Mouse (Mus musculus): ENCODE results near the gene Maml2. TPM values are rescaled to one million over a fixed set of nuclear protein-coding genes. Genes with fewer than 3 reads are reported as not detected.

The Maml2 gene
- polyA plus RNA-seq, 1 experiment, result 1.3 TPM

DNA sequence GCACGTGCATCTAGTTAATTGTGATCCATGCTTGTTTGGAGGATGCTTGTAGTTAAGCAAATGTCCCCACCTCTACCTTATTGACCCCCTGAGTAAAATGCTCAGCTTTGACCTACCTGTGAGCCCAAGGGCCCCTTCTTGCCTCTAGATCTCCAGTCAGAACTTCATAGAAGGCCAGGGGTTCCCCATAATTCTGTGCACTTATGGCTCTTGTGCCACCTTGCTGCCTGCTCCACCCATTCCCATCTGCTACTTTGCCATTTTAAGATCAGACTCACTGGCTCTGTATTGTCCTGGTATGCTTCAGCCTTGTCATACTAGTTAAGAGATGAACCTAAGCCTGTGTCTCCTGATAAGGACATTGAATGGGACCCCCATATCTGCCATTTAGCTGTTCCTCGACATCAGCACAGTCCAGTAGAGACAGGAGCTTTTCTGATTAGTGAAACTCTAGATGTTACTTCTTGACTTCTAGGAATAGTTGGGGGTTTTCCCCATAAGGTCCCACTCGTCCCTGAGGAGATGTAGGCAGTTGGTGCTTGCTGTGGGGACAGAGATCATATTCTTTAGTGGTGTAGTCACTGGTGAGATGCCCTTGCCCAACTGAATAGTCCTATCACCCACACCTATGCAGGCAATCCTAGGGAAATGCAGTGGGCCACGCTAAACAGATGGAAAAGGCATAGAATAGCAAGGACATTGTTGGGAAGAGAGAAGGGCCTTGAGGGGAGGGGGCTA is 301.0 kb downstream of the Maml2 start:
- no peak overlapping the region for H3ac ChIP-seq (ENCODE audit: control insufficient read depth, insufficient read length)
- TF ChIP-seq REST (IDR thresholded peaks at IDR 0.05; ENCODE audit: insufficient read depth, insufficient read length), result no peak
- TF ChIP-seq CEBPB (IDR thresholded peaks at IDR 0.05; ENCODE audit: insufficient read depth, poor library complexity, severe bottlenecking), result no peak
- TF ChIP-seq USF1 (IDR thresholded peaks at IDR 0.05; ENCODE audit: low read depth), result no peak
- no peak for TF ChIP-seq MAX (IDR thresholded peaks at IDR 0.05; ENCODE audit: low read depth)
- no peak for TF ChIP-seq MYOG (IDR thresholded peaks at IDR 0.05; ENCODE audit: control insufficient read depth in 1 of 3, insufficient read depth in 1 of 3, insufficient read length in 2 of 3, low read depth in 2 of 3)
- no peak for TF ChIP-seq SRF (IDR thresholded peaks at IDR 0.05; ENCODE audit: control insufficient read depth, insufficient read length, low read depth)
- no peak for TF ChIP-seq POLR2AphosphoS2 (IDR thresholded peaks at IDR 0.05; ENCODE audit: insufficient read length, low read depth)
- TF ChIP-seq TCF12 (IDR thresholded peaks at IDR 0.05; ENCODE audit: insufficient read depth, poor library complexity, severe bottlenecking), result no peak
- no peak for TF ChIP-seq MYOD1 (IDR thresholded peaks at IDR 0.05; ENCODE audit: control insufficient read depth in 1 of 3, insufficient read length in 2 of 3, low read depth in 2 of 3)
- TF ChIP-seq TCF3 (IDR thresholded peaks at IDR 0.05; ENCODE audit: insufficient read length, low read depth), result no peak
- no peaks in the 10 kb centered on the region for H3K79me2 ChIP-seq (ENCODE audit: control insufficient read depth, insufficient read depth)
- H3K4me2 ChIP-seq (ENCODE audit: low read depth), result no peak overlapping the region
- no peaks in the 10 kb centered on the region for H3K36me3 ChIP-seq (ENCODE audit: control insufficient read depth, insufficient read depth)
- no peak overlapping the region for H3K4me3 ChIP-seq
- H3K27me3 ChIP-seq (ENCODE audit: control insufficient read depth, insufficient read depth, insufficient read length), result no peaks in the 10 kb centered on the region

DNA sequence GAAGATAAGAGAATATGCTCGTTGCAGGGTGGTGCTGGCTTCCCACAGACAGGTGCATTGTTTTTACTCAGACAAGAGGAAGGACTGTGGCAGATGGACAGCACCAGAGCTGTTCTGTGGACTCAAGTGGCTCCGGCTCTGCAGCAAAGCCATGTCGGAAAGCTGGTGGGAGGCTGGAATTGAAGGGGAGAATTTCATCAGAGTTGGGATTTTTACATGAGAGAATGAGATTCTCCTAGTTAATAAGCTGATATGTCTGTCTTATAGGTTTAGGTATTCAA is 301.5 kb downstream of the Maml2 start:
- Histone ChIP-seq H3ac (ENCODE audit: control insufficient read depth, insufficient read length) (no peak overlapping the region), H3K36me3 (ENCODE audit: control insufficient read depth, insufficient read depth) (no peaks in the 10 kb centered on the region), H3K27me3 (ENCODE audit: control insufficient read depth, insufficient read depth, insufficient read length) (no peaks in the 10 kb centered on the region), H3K79me2 (ENCODE audit: control insufficient read depth, insufficient read depth) (no peaks in the 10 kb centered on the region), H3K4me3 (no peak overlapping the region), H3K4me2 (ENCODE audit: low read depth) (no peak overlapping the region)
- peak in 1 of 3 experiments; percentile 8 for TF ChIP-seq MYOD1 (IDR thresholded peaks at IDR 0.05; ENCODE audit: control insufficient read depth in 1 of 3, insufficient read length in 2 of 3, low read depth in 2 of 3)
- TF ChIP-seq TCF12 (IDR thresholded peaks at IDR 0.05; ENCODE audit: insufficient read depth, poor library complexity, severe bottlenecking), result no peak

DNA sequence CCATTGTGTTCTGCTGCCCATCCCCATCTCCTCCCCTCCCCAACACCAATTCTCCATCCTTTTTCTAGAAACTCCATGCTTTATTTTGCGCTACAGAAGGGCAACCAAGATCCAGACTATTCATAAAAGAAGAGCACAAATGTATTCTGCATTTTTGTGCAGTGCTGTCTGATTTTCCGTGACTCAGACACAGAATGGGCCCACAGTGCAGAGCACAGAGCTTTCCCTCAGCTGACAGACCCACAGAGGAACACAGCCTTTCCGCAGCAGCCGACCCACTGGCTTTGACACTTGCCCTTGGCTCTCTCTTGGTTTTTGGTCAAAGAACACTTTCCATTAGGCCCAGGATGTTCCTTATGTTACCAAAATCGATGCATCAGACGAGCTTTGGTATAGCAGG is 302.0 kb downstream of the Maml2 start:
- Histone ChIP-seq H3K4me2 (ENCODE audit: low read depth) (no peak overlapping the region), H3K4me3 (no peak overlapping the region), H3ac (ENCODE audit: control insufficient read depth, insufficient read length) (no peak overlapping the region), H3K27me3 (ENCODE audit: control insufficient read depth, insufficient read depth, insufficient read length) (no peaks in the 10 kb centered on the region), H3K36me3 (ENCODE audit: control insufficient read depth, insufficient read depth) (no peaks in the 10 kb centered on the region), H3K79me2 (ENCODE audit: control insufficient read depth, insufficient read depth) (no peaks in the 10 kb centered on the region)
- no peak for TF ChIP-seq POLR2AphosphoS2 (IDR thresholded peaks at IDR 0.05; ENCODE audit: insufficient read length, low read depth)
- no peak for TF ChIP-seq MYOD1 (IDR thresholded peaks at IDR 0.05; ENCODE audit: control insufficient read depth in 1 of 3, insufficient read length in 2 of 3, low read depth in 2 of 3)
- TF ChIP-seq SRF (IDR thresholded peaks at IDR 0.05; ENCODE audit: control insufficient read depth, insufficient read length, low read depth), result no peak
- TF ChIP-seq MYOG (IDR thresholded peaks at IDR 0.05; ENCODE audit: control insufficient read depth in 1 of 3, insufficient read depth in 1 of 3, insufficient read length in 2 of 3, low read depth in 2 of 3), result no peak
- no peak for TF ChIP-seq REST (IDR thresholded peaks at IDR 0.05; ENCODE audit: insufficient read depth, insufficient read length)

DNA sequence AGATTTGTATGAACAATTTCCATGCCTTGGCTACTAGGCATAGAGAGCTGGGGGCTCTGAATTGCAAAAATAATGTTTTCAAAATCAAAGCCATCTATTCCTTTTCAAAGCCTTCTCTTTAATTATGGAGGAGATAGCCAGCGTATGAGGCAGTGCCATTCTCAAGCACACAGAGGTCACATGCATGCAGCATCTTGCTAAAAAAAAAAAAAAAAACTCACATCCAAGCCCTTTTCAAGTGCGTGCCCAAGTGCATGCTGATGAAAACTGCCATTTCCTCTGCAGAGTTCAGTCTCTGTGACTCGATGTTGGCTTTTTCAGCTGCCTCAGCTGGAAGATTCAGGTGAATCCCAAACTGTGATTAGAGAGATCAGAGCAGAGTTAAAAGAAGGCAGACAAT is 304.0 kb downstream of the Maml2 start:
- no peaks in the 10 kb centered on the region for H3K79me2 ChIP-seq (ENCODE audit: control insufficient read depth, insufficient read depth)
- no peak overlapping the region for H3ac ChIP-seq (ENCODE audit: control insufficient read depth, insufficient read length)
- H3K27me3 ChIP-seq (ENCODE audit: control insufficient read depth, insufficient read depth, insufficient read length), result no peaks in the 10 kb centered on the region
- H3K4me3 ChIP-seq, result no peak overlapping the region
- TF ChIP-seq MYOD1 (IDR thresholded peaks at IDR 0.05; ENCODE audit: control insufficient read depth in 1 of 3, insufficient read length in 2 of 3, low read depth in 2 of 3), result no peak
- TF ChIP-seq POLR2A (IDR thresholded peaks at IDR 0.05; ENCODE audit: insufficient read length, low read depth), result no peak
- no peak for TF ChIP-seq USF1 (IDR thresholded peaks at IDR 0.05; ENCODE audit: low read depth)
- TF ChIP-seq MYOG (IDR thresholded peaks at IDR 0.05; ENCODE audit: control insufficient read depth in 1 of 3, insufficient read depth in 1 of 3, insufficient read length in 2 of 3, low read depth in 2 of 3), result no peak
- H3K4me2 ChIP-seq (ENCODE audit: low read depth), result no peak overlapping the region
- H3K36me3 ChIP-seq (ENCODE audit: control insufficient read depth, insufficient read depth), result no peaks in the 10 kb centered on the region

DNA sequence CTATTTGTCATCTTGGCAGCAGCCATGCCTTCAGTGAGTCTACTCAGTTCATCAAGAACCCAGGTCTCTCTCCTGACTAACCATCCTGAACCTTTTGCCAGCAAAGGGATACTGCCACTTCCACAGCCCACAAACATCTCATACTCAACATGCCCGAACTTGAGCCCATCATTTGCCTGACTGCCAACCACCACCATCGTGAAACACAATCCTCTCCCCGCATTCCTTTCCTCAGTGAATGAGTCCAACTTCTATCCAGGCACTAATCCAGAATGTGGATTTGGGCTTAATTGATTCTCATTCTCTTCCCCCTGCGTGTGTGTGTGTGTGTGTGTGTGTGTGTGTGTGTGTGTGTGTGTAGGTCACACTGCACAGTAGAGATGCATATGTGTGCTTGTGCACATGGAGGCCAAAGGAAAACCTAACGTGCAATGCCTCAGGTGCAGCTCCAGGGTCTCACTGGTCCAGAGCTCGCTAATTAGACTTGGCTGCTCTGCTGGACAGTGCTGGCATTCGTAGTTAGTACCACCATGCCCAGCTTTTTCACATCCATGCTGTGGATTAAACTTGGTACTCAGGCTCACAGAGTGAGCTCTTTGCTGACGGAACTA is 305.9 kb downstream of the Maml2 start:
- TF ChIP-seq TCF3 (IDR thresholded peaks at IDR 0.05; ENCODE audit: insufficient read length, low read depth) (no peak), POLR2A (IDR thresholded peaks at IDR 0.05; ENCODE audit: insufficient read length, low read depth) (no peak), CEBPB (IDR thresholded peaks at IDR 0.05; ENCODE audit: insufficient read depth, poor library complexity, severe bottlenecking) (no peak), MYOD1 (IDR thresholded peaks at IDR 0.05; ENCODE audit: control insufficient read depth in 1 of 3, insufficient read length in 2 of 3, low read depth in 2 of 3) (no peak)
- no peak overlapping the region for H3K4me2 ChIP-seq (ENCODE audit: low read depth)
- H3ac ChIP-seq (ENCODE audit: control insufficient read depth, insufficient read length), result no peak overlapping the region
- H3K27me3 ChIP-seq (ENCODE audit: control insufficient read depth, insufficient read depth, insufficient read length), result no peaks in the 10 kb centered on the region
- H3K36me3 ChIP-seq (ENCODE audit: control insufficient read depth, insufficient read depth), result no peaks in the 10 kb centered on the region
- no peaks in the 10 kb centered on the region for H3K79me2 ChIP-seq (ENCODE audit: control insufficient read depth, insufficient read depth)
- no peak overlapping the region for H3K4me3 ChIP-seq
